Mouse (Mus musculus): Measurements from ENCODE around the gene Celf2. TPM values are rescaled to one million over a fixed set of nuclear protein-coding genes. Genes with fewer than 3 reads are reported as not detected.

Celf2 gene
- polyA plus RNA-seq, 1 experiment from 2014 or later = 52.0 TPM

DNA sequence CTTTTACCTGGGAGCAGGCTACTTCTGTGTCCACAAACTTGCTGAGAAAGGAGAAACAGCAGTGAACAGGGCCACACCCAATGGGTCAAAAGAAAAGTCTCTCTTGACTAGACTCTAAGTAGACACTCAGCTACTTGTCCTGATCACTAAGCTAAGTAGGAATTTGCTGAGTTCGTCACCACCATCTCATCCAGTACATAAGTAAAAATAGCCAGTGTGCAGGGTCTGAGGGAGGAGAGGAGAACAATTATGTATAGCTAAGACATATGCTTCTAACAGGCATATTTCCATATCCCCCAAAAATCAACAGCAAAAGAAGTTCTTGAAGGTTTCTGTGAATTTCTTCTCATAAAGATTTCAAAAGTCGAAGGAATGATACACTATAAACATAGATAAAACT is 615.8 kb downstream of the Celf2 start:
- H3K4me1 ChIP-seq (replicated peaks) = no peaks in the 10 kb centered on the region
- ATAC-seq = no peak
- no peak overlapping the region for H3K27ac ChIP-seq
- WGBS = 79% methylated on average over 2 of the region's 2 CpGs
- no peaks in the 10 kb centered on the region for H3K36me3 ChIP-seq
- no peak overlapping the region for H3K4me2 ChIP-seq (replicated peaks)
- H3K9me3 ChIP-seq = no peaks in the 10 kb centered on the region
- no peaks in the 10 kb centered on the region for H3K27me3 ChIP-seq (replicated peaks)
- no peak overlapping the region for H3K4me3 ChIP-seq (replicated peaks)
- H3K9ac ChIP-seq = no peak overlapping the region

DNA sequence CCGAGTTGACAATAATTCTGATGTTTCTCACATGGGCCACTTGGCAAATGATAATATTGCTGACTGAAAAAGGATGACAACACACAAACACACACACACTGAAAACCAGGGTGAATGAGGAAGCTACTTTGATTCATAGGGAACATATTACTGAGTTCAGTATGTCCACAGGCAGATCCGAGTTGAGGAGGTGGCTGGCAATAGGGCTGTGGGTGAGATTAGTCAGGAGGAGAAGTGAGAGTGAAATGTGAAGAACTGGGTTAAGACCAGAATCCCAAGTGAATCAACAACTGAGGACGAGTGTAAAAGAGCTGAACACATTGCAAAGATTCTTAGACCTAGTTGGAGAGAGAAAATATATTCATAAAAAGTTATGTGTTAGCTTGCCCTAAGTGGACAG is 616.3 kb downstream of the Celf2 start:
- Histone ChIP-seq H3K4me1 (replicated peaks) (no peaks in the 10 kb centered on the region), H3K4me2 (replicated peaks) (no peak overlapping the region), H3K27me3 (replicated peaks) (no peaks in the 10 kb centered on the region), H3K27ac (no peak overlapping the region), H3K4me3 (replicated peaks) (no peak overlapping the region), H3K9ac (no peak overlapping the region), H3K36me3 (no peaks in the 10 kb centered on the region), H3K9me3 (no peaks in the 10 kb centered on the region)
- WGBS = 75% methylated on average over 3 of the region's 3 CpGs
- no peak for ATAC-seq

DNA sequence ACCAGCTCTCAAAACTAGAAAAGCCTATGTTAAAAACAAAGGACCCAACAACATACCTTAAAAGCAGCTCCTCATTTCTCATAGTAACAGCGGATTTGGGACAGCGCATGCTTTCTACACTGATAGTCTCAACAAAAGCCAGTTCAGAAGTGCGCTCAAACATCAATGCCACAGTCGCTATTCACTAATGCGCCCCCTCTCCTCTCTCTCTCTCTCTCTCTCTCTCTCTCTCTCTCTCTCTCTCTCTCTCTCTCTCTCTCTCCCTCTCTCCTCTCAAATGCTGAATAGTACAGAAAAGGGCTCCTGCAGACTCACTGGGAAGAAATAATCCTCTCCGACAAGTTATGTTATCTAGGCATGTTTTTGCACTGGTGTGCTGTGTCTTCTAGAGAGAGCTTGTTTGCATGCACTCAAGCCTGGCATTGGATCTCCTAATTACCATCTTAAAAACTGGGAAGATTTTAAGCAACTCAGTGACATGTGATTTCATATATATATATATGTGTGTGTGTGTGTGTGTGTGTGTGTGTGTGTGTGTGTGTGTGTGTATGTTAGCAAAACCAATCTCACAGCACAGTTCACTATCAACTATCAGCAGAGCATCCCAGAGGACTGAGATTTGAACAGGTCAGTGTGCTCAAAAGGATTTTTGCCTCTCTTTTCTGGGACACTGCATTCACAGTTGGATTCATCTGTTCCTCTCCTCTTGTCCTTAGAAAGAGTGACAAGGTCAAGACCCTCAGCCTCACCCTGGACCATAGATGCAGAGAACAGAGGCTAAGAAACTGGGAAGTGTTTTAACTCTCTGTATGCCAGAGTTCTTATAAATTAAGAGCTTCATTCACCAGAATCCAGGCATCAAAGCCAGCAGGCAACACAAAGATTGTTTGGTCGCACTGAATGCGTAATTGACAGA is 624.3 kb downstream of the Celf2 start:
- WGBS = 82% methylated on average over 8 of the region's 8 CpGs
- no peak overlapping the region for H3K4me2 ChIP-seq (replicated peaks)
- H3K4me3 ChIP-seq (replicated peaks) = no peak overlapping the region
- H3K27ac ChIP-seq = no peak overlapping the region
- H3K36me3 ChIP-seq = no peaks in the 10 kb centered on the region
- no peak for ATAC-seq
- H3K9me3 ChIP-seq = no peaks in the 10 kb centered on the region
- H3K9ac ChIP-seq = no peak overlapping the region
- no peaks in the 10 kb centered on the region for H3K4me1 ChIP-seq (replicated peaks)
- no peaks in the 10 kb centered on the region for H3K27me3 ChIP-seq (replicated peaks)

DNA sequence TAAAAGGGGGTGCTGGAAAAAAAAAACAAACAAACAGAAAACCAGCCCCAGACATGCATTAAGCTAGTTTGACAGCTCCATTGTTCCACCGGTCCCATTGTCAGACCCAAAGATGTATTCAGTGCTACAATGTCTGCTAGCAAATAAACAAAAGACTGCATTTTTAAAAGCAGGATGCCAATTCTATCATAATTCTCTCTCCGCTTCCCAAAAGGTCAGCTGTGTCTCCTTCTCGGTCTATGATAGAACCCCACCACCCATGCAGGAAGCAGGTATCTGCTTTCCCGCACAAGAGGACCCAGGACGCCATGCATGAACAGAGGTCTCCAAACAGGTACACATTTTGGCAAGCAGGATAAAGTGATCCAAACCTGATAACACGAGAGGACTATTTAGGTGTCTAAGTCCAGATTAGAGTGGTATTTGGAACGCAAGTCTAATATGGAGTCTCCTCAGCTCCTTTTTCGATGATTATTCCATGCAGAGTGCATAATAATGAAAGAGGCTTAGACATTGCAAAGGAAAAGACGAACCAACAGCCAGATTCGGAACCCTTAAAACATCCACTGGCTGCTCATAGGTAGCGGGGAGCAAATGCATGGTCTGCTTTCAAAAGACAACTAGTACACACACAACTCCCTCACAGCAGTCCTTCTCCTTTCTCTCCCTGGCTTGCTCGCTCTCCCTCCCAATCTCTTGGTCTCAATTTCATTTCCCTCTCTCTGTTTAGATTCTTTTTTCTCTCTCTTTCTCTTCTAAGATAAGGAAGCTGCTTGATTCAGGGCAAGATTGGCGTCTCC is 625.2 kb downstream of the Celf2 start:
- 81% methylated on average over 13 of the region's 13 CpGs for WGBS
- Histone ChIP-seq H3K4me3 (replicated peaks) (no peak overlapping the region), H3K9ac (no peak overlapping the region), H3K27me3 (replicated peaks) (no peaks in the 10 kb centered on the region), H3K4me2 (replicated peaks) (no peak overlapping the region), H3K4me1 (replicated peaks) (no peaks in the 10 kb centered on the region), H3K9me3 (no peaks in the 10 kb centered on the region), H3K27ac (no peak overlapping the region), H3K36me3 (no peaks in the 10 kb centered on the region)
- no peak for ATAC-seq

DNA sequence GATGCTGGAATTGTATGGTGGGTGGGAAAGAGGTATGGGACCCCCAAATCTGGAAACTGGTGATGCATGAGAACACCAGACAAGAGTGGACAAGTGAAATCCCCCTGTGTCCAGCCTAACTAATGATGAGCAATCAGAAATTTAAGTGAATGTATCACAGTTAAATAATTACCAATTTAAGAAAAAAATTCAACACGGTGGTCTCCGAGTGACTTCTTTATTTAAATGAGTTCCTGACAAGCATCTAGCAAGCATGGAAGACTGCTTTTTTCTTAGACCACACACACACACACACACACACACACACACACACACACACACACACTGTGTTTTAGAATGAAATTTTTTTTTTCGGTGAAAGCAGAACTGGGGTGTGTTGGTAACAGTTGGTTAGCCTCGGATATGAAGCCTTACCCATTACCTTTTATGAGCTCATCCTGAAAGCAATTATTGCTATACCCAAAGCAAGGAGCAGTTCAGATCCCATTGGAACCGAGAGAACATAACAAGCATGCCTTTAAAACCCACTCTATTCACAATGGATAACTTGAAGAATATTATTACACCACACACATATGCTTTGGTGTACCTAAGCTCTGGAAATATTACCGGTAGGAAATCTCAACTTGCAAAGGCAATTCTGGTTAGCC is 627.0 kb downstream of the Celf2 start:
- Histone ChIP-seq H3K27ac (no peak overlapping the region), H3K4me2 (replicated peaks) (no peak overlapping the region), H3K4me3 (replicated peaks) (no peak overlapping the region), H3K9ac (no peak overlapping the region), H3K4me1 (replicated peaks) (no peaks in the 10 kb centered on the region), H3K27me3 (replicated peaks) (no peaks in the 10 kb centered on the region), H3K9me3 (no peaks in the 10 kb centered on the region), H3K36me3 (no peaks in the 10 kb centered on the region)
- 89% methylated on average over 6 of the region's 6 CpGs for WGBS
- ATAC-seq = no peak

DNA sequence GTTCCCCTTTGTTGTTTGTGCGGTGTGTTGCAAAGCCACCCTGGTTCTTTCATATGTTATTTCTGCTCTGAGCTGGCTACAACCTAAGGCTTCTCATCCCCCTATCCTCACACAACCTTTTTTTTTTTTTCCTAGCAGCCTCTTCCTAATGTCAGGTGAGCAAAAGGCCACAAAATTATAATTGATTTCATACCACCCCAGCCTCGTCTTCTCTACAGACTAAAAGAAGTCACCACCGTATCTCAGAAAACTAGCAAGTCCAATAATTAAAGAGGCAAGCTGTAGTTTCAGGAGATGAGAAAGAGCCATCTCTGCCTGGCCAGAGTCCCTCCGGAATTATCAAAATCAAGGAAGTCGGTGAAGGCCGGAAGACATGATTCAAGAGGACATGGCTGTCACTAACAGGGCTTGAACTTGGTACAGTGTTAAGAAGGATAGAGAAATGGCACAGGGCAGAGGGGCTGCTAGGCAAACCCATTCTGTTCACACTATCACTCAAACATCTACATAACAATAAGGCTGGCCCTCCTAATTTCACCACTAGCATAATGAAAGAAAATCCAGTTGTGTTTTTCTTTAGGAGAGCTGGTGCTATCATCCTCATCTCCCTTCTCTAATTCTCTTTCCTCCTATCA is 628.3 kb downstream of the Celf2 start:
- H3K4me2 ChIP-seq (replicated peaks) = no peak overlapping the region
- H3K9me3 ChIP-seq = no peaks in the 10 kb centered on the region
- no peak overlapping the region for H3K4me3 ChIP-seq (replicated peaks)
- no peaks in the 10 kb centered on the region for H3K27me3 ChIP-seq (replicated peaks)
- no peaks in the 10 kb centered on the region for H3K4me1 ChIP-seq (replicated peaks)
- ATAC-seq = no peak
- no peak overlapping the region for H3K9ac ChIP-seq
- no peaks in the 10 kb centered on the region for H3K36me3 ChIP-seq
- 90% methylated on average over 6 of the region's 6 CpGs for WGBS
- no peak overlapping the region for H3K27ac ChIP-seq

DNA sequence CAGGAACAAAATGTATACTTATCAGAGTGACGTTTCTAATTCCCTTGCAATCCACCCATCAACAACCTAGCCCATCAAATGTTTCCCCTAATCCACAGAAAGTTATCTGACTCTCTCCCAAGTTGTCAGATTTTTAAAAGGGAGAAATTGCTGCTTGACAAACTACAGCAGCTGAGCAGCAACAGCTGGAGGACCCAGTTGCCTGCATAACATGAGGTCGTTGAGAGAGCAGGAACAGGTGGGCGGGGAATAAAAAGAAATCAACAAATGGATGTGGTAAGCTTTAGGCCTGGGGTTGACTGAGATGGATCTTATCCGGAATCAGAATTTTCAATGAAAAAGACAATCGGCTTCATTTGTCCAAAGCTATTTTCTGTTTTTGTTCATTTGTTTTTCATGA is 632.3 kb downstream of the Celf2 start:
- no peak overlapping the region for H3K27ac ChIP-seq
- no peaks in the 10 kb centered on the region for H3K27me3 ChIP-seq (replicated peaks)
- H3K9ac ChIP-seq = no peak overlapping the region
- no peak overlapping the region for H3K4me3 ChIP-seq (replicated peaks)
- no peaks in the 10 kb centered on the region for H3K9me3 ChIP-seq
- ATAC-seq = no peak
- 58% methylated on average over 5 of the region's 5 CpGs for WGBS
- no peaks in the 10 kb centered on the region for H3K36me3 ChIP-seq
- H3K4me1 ChIP-seq (replicated peaks) = no peaks in the 10 kb centered on the region
- H3K4me2 ChIP-seq (replicated peaks) = no peak overlapping the region

DNA sequence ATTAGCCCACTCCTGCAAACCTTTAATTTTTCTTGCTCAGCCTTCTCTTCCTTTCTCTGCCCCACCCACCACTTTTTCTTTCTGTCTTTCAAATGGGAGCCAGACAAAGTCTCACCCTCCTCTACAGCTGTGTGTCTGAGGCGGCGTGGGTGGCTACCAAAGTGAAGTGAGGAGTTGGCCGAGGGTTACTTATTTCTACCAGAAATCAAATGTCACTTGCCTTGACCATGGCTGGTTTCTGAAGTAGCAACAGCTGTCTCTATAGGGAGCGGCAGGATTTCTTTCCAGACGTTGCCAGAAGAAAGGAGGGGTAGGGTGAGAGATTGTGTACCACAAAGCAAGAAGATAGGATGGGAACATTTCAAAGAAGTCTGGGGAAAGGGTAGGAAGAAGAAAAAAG is 632.8 kb downstream of the Celf2 start:
- Histone ChIP-seq H3K4me1 (replicated peaks) (no peaks in the 10 kb centered on the region), H3K4me2 (replicated peaks) (no peak overlapping the region), H3K9me3 (no peaks in the 10 kb centered on the region), H3K4me3 (replicated peaks) (no peak overlapping the region), H3K27me3 (replicated peaks) (no peaks in the 10 kb centered on the region), H3K27ac (no peak overlapping the region), H3K9ac (no peak overlapping the region), H3K36me3 (no peaks in the 10 kb centered on the region)
- WGBS = 65% methylated on average over 5 of the region's 5 CpGs
- no peak for ATAC-seq

DNA sequence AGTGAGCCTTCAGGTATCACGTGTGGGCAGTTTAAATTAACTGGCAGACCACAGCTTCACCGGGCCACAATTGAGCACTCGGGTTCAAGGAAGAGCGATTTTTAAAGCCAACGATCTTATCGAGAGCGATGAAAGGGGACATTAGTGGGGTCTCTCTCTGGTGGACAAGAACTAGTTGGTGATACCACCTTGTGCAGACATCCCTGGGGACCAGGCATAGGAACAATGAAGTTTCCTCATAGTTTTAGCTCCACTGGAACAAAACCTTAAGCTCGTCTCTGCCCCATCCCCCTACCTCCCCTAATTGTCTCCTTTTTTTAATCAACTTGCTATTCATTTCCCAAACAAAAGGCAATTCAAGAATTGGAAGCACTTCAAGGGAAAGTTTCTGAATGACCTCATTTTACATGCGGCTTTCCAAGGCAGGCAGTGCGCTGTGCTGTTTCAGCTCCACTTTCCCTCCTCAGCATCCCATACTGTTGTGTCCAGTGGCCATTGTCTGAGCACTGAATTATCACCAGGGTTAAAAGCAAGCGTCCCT is 634.2 kb downstream of the Celf2 start:
- Histone ChIP-seq H3K4me1 (replicated peaks) (0 out of 2 replicates have a peak, but pooled peaks cover under 1% of the 10 kb centered on the region), H3K4me3 (replicated peaks) (no peak overlapping the region), H3K4me2 (replicated peaks) (no peak overlapping the region), H3K36me3 (no peaks in the 10 kb centered on the region), H3K27ac (no peak overlapping the region), H3K9me3 (no peaks in the 10 kb centered on the region), H3K27me3 (replicated peaks) (no peaks in the 10 kb centered on the region), H3K9ac (no peak overlapping the region)
- WGBS = 52% methylated on average over 11 of the region's 11 CpGs
- no peak for ATAC-seq

DNA sequence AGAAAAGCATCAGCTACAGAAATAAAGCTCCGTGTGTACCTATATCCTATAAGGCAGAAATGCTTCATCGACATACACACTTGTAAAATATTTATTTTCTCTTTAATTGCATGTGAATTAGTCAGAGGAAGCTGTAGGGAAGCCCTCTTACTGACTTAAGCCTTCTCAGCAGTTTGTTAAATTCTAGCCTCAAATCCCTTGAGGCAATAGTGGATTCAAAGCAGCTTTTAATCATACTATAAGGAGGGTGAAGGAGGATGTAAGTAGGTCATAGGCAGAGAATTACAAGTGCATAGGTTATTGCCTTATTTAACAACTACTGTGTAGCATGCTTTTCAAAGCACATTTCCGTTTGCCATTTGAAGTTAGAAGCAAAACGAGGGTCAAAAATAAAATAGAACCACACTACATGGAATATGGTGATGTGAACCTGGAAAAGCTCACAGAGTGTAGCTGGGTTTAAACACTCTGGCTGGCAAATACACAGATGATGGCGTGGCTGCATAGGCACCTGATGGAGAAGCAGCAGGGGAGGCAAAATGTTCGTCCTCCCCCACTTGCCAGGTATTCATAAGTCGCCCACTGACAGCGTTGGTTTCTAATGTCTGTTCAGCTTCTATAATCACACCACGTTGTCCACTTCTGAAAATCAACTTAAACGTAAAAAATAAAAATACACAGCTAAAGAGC is 635.0 kb downstream of the Celf2 start:
- H3K4me3 ChIP-seq (replicated peaks) = no peak overlapping the region
- H3K4me2 ChIP-seq (replicated peaks) = no peak overlapping the region
- H3K36me3 ChIP-seq = no peaks in the 10 kb centered on the region
- H3K4me1 ChIP-seq (replicated peaks) = 0 out of 2 replicates have a peak, but pooled peaks cover 2% of the 10 kb centered on the region
- no peaks in the 10 kb centered on the region for H3K9me3 ChIP-seq
- no peak overlapping the region for H3K27ac ChIP-seq
- no peak for ATAC-seq
- H3K27me3 ChIP-seq (replicated peaks) = no peaks in the 10 kb centered on the region
- no peak overlapping the region for H3K9ac ChIP-seq
- WGBS = 65% methylated on average over 10 of the region's 10 CpGs

DNA sequence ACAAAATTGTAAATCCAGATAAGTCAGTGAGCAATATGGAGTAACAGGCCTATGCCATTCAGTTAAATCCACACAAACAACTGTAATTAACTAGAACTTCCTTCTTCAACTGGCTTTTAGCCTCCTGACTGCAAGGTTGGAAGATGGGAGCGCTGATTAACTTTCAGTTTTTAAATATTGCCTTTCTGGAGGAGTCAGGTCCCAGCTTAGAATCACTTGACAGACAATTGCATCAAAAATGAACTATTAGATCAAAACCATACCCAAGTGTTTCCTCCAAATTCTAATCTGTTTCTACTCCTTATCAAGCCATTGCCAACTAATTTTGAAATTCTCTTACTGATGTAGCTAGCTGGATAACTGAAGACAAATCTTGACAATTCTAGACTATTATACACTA is 635.7 kb downstream of the Celf2 start:
- Histone ChIP-seq H3K4me3 (replicated peaks) (no peak overlapping the region), H3K9ac (no peak overlapping the region), H3K4me1 (replicated peaks) (0 out of 2 replicates have a peak, but pooled peaks cover 2% of the 10 kb centered on the region), H3K27me3 (replicated peaks) (no peaks in the 10 kb centered on the region), H3K36me3 (no peaks in the 10 kb centered on the region), H3K4me2 (replicated peaks) (no peak overlapping the region), H3K9me3 (no peaks in the 10 kb centered on the region), H3K27ac (no peak overlapping the region)
- WGBS = 92% methylated on average over 1 of the region's 1 CpGs
- no peak for ATAC-seq

Measured in intestine, embryonic 15.5 days (tissue).